Mouse (Mus musculus): ENCODE data around the gene Cmip.

Gene Cmip

GRCm38 (mm10) chr8:117257029-117257820 lies at the start of gene Cmip:
Gene Cmip (plus strand): TSS chr8:117257064.
- peak in 1 of 2 experiments; percentile 55 for DNase-seq (ENCODE audit: low spot score in 2 of 2)

- DNase-seq (ENCODE audit: low spot score in 2 of 2) = no peak
These were observed 47.7 kb upstream of the Cmip start for GRCm38 (mm10) chr8:117209150-117209549.

GRCm38 (mm10) chr8:117212100-117212499 lies 44.8 kb upstream of the Cmip start:
- no peak for DNase-seq (ENCODE audit: low spot score in 2 of 2)

DNA sequence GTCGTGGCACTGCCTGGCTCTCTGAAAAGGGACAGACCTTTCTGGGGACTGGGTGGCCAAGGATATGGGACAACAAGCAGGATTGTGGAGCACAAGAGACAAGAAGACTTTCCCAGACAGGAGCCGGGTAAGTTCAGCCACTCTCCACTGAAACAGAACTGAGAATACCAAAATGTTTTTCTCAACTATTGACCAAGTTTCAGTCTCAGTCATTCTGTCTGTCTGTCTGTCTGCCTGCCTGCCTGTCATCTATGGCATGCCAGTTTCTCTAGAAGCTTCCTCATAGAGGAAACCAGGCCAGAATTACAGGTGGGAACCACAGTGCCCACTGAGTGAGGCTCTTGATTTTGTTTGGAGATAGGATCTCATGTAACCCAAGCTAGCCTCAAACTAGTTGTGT lies 39.1 kb upstream of the Cmip start:
- DNase-seq (ENCODE audit: low spot score in 2 of 2) = no peak

GRCm38 (mm10) chr8:117222396-117222795 lies 34.5 kb upstream of the Cmip start:
- no peak for DNase-seq (ENCODE audit: low spot score in 2 of 2)

GRCm38 (mm10) chr8:117224630-117225029 lies 32.2 kb upstream of the Cmip start:
- peak; percentile 77 to 78 for DNase-seq (ENCODE audit: low spot score in 2 of 2)

GRCm38 (mm10) chr8:117226306-117226705 lies 30.6 kb upstream of the Cmip start:
- no peak for DNase-seq (ENCODE audit: low spot score in 2 of 2)

GRCm38 (mm10) chr8:117227339-117227738 lies 29.5 kb upstream of the Cmip start:
- no peak for DNase-seq (ENCODE audit: low spot score in 2 of 2)

DNA sequence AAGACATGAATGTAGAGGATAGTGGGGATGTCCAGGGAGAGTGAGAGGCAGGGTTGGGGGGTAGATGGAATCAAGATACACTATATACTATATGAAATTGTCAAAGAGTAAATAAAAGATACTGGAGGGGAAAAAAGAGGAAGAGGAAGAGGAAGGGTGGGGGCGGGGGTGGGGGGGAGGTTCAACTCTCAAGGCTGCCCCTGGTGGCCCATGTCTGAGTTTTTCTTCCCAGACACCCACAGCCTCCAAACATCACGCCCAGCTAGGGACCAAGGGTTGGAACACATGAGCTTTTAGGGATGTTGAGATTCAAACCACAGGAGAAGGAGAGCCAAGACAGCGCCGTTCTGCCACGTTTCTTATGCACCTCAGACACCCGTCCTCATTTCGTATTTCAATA lies 23.7 kb upstream of the Cmip start:
- DNase-seq (ENCODE audit: low spot score in 2 of 2) = no peak

- DNase-seq (ENCODE audit: low spot score in 2 of 2) = no peak
These were observed 20.3 kb upstream of the Cmip start for GRCm38 (mm10) chr8:117236531-117236930.

- no peak for DNase-seq (ENCODE audit: low spot score in 2 of 2)
These were observed 16.5 kb upstream of the Cmip start for GRCm38 (mm10) chr8:117240326-117240725.

- no peak for DNase-seq (ENCODE audit: low spot score in 2 of 2)
These were observed 15.9 kb upstream of the Cmip start for GRCm38 (mm10) chr8:117240841-117241494.

DNA sequence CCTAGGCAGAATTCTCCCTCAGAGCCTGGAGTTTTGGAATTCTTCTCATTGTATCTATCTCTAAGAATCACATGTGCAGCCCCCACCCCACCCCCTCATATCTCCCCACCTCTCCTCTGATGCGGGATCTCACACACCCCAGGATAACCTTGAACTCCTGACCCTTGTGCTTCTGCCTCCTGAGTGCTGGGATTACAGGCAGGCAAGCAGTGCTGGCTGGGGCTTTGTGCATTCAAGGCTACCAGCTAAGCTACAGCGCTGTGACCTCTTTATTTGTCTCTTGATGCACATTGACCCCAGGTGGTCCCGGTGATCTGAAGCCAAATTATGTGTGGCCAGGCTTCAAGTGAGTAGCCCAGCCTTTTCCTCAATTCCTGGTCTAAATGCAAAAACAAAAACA lies 15.0 kb upstream of the Cmip start:
- no peak for DNase-seq (ENCODE audit: low spot score in 2 of 2)

DNA sequence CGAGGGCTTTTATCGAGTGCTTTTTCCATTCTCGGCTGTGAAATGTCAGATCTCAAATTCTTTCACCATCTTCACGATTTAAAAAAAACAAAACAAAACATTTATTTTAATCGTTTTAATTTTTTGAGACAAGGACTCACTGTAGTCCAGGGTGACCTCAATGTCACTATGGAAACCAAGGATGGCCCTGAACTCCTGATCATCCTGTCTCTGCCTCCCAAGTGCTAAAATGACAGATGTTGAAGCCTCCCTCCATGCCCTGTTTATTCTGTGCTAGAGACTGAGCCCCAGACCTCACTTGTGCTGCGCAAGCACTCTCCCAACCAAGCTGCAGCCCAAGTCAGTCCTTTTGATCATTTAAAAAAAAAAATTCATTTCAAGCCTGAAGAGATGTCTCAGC lies 14.6 kb upstream of the Cmip start:
- no peak for DNase-seq (ENCODE audit: low spot score in 2 of 2)

DNA sequence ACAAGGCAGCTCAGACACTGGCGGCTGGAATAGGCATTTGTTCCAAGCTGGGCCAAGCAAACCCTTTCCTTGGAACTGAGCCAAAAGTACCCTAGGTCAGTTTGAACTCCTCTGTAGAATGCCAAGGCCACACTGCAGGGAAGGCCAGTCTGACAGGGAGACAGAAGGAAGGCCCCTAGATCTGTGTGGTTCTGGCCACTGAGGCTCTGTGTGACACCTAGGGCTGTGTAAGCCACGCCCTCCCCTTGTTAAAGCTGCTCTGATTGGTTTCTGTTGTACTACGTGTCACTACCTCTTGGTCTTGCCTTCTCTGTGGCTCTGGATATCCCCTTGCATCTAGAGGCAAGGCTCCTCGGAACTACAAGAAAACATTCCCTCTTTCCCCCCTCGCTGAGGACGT lies 12.3 kb upstream of the Cmip start:
- no peak for DNase-seq (ENCODE audit: low spot score in 2 of 2)

DNA sequence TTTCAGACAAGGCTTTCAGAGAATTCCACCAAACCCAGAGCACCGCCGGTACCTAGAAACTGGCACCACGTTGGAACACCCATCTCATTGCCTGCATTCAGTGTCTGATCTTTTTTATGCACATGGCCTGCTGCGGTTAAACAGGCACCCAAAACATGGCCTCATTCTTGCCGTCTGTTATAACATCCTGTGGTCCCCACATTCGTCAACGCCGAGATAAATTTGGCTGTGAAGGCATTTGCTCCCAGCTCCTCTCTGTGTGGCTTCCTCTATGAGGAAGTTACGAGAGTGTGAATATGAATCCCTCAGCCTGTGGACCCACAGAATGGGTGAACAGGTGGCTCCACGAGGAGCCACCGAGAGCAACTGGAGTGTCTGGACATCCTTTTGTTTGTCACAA lies 8.5 kb upstream of the Cmip start:
- no peak for DNase-seq (ENCODE audit: low spot score in 2 of 2)

DNA sequence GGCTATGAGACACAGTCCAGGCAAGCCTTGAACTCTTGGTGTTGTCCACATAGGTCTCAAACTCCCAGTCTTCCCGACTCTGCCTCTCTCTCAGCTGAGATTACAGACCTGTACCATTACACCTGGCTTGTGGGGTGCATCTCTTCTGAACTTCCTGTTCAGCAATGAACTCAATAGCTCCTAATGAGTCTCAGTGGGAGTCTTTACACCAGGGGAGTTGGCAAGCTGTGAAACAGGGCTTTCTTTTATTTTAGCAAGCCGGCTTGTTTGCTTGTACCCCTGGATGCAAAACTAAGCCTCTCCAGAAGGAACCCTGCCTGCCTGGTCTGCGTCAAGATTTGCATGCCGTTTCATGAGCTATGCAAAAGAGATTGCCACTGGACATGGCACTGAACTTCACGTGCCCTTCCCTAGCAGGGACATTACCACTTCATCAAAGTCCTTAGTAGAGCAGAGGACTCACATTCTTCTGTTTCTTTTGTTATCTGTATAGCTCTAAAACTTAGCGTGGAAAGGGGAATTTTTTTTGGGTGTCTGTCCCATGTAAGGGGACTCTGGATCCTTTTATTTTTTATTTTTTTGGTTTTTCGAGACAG lies 5.7 kb upstream of the Cmip start:
- no peak for DNase-seq (ENCODE audit: low spot score in 2 of 2)

- DNase-seq (ENCODE audit: low spot score in 2 of 2) = no peak
These were observed 4.2 kb upstream of the Cmip start for GRCm38 (mm10) chr8:117252650-117253049.

GRCm38 (mm10) chr8:117253390-117254269 lies 3.2 kb upstream of the Cmip start:
- DNase-seq (ENCODE audit: low spot score in 2 of 2) = no peak

- no peak for DNase-seq (ENCODE audit: low spot score in 2 of 2)
These were observed 2.4 kb upstream of the Cmip start for GRCm38 (mm10) chr8:117254496-117254895.

DNA sequence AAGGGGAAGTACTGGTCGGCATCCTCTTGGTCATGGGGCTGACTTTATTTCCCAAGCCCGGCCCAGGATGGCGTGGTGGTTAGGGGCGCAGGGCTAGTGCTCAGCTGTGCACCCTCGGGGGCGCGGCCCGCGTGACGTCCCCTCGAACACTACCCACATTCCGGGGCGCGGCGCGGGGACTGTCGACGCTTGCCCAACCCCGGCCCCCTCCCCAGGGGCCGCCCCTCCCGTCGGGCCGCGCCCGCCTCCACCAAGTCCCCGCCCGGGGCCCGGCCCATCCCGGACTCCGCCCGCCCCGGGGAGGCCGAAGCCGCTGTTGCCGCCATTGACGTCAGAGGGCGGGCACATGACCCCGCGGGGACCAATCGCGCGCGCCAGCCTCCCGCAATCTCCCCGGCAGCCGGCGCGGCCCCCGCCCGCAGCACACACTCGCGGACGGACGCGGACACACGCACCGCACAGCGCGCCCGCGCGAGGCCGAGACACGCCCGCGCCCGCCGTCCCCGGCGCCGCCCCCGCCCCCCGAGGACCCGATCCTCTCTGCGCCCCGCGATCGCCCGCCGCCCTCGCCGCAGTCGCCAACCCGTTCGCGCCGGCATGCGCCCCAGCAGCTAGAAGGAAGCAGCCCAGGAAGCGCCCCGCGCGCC lies 449 bp upstream of the Cmip start:
- DNase-seq (ENCODE audit: low spot score in 2 of 2) = peak; percentile 92 to 93

Measured in urinary bladder, adult 18-20 months (tissue).